Mouse (Mus musculus) left cerebral cortex, adult 11 months (tissue): ENCODE measurements around the gene Fhod1.

Experiments
- DNase-seq: peaks from one replicate; pipeline ENCODE4 v3.0.0; 2022; ENCODE audit warnings: low spot score

The Fhod1 gene

GRCm38 (mm10) chr8:105349096-105349771 lies 1.5 kb upstream of the Fhod1 start:
- no peak for DNase-seq

DNA sequence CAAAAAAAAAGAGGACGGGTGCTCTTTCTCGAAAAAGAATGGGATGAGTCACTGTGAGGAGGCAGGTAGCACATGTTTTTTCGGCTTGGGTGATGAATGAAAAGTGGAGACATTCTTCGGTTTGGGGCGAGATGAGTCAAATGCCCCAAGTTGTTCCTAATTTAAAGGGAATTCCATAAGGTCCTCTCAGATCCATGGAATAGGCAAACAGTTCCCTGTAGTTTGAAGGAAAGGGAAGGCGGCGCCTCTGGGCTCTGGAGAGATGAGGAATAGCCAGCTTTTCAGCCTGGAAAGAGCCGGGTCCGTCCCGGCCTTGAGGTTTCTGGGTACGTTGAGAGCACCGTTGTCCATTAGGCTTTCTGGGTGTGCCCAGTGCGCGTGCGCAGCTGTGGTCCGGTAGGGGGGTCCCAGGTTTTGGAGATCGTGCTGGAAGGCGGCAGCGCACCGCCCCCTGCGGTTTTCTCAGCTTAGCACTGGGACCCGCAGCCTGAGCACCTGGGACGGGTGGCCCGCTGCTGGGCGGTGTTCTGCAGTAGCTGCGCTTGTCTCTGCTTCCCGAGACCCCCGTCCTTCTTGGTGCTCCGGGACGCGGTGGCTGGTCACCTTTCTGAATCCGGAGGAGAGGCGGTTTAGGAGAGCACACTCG lies 820 bp upstream of the Fhod1 start, which contains the start of gene Slc9a5:
Gene Slc9a5 (plus strand): TSS at position 394 of the 646 bp plus-strand sequence.
- no peak for DNase-seq

- DNase-seq = no peak
Observed at GRCm38 (mm10) chr8:105346611-105347427, 934 bp downstream of the Fhod1 start.

DNA sequence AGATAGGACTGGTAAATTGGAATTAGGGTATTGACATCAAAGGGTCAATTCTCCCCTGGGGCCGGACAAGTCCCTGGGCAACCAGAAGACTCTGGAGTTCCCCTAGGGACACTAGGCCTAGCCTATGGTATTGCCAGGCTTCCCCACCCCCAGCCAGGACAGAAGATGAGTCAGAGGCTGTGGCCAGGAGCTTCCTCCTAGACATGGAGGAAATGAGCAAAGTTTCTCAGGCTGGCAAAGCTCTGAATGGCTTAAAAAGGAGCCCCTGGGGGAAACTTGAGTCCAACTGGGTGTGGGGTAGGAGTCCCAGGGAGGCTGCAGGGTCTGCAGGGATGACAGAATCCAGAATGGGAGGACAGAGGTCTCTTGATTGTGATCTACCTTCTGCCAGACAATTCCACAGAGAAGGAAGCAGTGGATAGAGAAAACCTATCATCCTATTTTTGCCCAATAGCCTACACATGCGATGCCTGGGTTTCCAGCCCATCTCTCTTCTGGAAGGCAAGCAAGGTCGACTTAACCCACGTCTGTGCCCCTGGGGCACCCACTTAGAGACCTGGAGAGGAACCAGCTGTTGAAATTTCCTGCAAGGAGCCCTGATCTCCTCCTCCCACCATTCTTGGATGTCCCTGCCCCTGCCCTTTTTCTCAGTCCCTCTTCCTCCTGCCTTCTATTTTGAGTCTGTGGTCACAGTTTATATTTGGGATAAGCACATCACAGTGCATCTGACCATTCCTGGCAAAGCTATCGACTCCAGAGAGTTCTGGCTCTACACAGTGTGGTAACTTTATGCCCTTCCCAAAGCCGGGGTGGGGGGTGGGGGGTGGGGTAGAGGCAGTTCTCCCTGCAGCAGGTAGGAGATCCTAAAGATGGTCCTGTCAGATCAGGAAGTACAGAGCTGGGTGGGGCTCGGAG lies 2.4 kb downstream of the Fhod1 start:
- DNase-seq = no peak

GRCm38 (mm10) chr8:105343791-105344574 lies 3.8 kb downstream of the Fhod1 start:
- DNase-seq = no peak

DNA sequence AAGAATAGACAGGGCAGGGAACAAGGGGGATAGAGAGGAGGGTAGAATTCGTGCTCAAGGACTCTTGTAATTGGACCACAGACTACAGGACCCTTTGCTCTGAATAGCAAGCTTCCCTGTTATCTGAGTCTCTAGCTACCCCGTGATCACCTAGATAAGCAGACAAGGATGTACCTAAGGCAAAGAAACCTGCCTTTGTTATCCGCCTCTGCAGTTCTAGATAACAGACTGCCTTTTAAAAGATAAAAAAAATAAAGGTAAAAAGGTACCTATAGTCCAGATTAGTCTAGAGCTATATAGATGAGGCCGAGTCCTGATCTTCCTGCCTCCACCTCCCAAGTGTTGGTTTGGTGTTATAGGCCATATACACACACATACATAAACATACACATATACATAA lies 5.0 kb downstream of the Fhod1 start:
- DNase-seq = no peak

DNA sequence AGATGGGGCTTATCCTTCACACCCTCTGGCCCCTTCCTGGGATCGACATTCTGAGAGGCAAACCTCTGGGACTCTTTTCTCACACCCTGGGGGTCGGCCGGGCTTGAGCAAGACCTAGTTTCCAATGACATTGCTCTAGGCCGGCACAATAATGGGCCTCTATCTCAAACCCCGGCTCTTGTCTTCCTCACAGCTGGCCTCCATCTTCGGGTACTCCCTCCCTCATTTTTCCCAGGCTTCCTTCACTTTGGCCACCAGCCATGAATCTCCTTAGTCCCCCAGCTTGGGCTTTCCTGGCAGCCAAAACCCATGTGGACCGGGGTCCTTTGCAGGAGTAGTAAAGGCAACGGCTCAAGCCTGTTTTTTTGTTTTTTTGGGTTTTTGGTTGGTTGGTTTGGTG lies 6.4 kb downstream of the Fhod1 start:
- no peak for DNase-seq

- no peak for DNase-seq
Observed at GRCm38 (mm10) chr8:105339886-105340635, 7.7 kb downstream of the Fhod1 start.

GRCm38 (mm10) chr8:105338992-105339391 lies 8.8 kb downstream of the Fhod1 start:
- DNase-seq = no peak

DNA sequence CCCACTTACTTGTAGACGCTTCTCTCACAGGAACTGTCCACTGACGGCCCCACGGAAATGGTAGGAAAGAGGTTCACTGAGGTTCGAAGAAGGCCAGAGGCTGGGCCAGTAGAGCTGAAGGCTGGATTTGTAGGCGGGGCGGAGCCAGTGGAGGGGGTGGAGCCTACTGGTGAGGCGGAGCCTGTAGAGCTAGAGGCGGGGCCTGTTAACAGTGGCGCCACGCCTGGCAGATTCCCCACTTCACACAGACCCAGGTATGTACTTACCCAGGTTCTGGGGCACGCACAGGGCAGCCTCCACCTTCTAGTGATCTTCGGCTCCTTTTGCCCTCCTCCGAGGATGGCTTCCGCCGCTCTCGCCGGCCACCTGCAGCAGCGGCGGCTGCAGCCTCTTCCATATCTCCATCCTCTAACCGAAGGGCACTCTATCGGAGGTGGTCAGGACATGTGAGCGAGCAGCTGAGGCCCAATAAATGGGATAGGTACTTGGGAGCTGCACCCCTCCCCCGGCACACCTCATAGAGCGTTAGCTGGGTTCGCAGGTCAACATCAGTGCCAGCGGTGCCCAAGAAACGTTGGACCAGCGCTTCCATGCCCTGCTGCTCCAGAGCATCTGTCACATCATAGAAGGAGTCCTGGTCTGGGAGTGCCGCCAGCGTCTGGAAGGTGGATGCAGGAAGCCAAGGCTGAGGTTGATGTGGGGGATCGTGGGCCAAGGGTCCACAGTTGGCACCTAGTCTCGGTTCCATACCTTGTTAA lies 11.2 kb downstream of the Fhod1 start:
- no peak for DNase-seq

DNA sequence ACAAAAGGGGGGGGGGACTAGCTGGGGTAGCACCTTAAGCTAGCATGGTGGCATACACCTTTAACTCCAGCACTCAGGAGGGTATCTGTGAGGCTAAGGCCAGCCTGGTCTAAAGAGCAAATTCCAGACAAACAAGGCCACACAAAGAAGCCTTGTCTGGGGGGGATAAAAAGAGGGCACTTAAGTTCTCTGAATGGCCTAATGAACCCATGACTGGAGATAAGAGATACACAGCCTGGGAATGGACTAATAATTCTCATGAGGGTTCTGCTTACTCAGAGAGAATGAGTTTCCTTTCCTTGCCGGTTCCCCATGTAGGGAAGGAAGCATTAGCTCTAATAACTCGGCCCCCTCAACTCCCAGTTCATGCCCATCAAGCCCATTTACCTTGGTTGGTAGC lies 15.2 kb downstream of the Fhod1 start:
- DNase-seq = no peak

DNA sequence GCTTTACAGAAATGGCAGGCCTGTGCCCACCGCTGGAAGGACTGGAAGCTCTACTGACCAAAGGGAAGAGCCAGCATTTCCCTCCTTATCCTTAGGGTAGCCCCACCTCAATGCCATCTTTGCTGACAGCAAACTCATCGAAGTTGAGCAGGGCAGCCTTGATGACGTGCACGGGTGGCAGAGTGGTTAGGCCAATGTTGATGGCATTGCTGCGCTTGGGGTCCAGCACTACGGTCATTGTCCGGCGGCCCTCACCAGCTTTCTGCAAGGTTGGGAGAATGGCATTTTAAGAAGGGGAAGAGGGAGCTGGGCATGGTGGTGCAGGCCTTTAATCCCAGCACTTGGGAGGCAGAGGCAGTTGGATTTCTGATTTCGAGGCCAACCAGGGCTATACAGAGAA lies 15.8 kb downstream of the Fhod1 start:
- DNase-seq = no peak

DNA sequence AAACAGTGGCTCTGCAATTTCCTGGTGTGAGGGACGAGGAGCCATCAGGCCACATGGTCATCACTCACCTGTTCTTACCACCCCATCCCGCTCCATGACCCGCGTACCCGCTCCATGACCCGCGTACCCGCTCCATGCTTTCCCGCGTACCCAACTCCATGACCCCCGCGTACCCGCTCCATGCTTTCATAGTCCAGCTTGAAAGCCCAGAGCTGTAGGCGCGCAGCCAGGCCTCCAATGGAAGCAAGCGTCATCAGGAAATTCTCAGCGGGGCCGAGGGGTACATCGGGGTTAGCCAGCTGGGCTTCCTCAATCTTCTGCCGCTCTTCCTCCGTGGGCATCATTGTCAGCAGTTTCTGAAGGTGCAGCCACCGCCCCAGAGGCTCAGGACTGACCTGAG lies 16.3 kb downstream of the Fhod1 start:
- no peak for DNase-seq

GRCm38 (mm10) chr8:105330325-105330724 lies 17.4 kb downstream of the Fhod1 start:
- no peak for DNase-seq

DNA sequence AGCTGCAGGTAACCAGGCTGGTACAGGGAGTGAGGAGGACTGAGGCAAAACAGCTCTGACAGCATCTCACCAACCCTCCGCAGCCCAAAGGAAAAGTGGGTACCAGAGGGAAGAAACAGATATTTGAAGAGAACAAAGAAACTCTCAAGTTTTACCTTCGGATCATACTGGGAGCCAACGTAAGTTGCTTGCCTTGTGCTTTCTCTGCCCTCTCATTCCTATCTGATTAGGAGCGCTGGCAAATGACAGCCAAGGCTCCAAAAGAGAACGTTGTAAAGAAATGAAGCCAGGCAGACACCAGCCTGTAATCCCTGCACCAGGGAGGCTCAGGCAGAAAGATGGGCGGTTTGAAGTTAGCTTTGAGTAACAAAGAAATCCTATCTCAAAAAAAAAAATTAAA lies 20.8 kb downstream of the Fhod1 start:
- DNase-seq = no peak

GRCm38 (mm10) chr8:105326141-105326672 lies 21.5 kb downstream of the Fhod1 start, which contains the start of the genes Lrrc29 and Tmem208:
TSS of gene Lrrc29 (minus strand) at chr8:105326278.
TSS of gene Tmem208 (plus strand) at chr8:105326354.
- DNase-seq = peak; percentile 95

DNA sequence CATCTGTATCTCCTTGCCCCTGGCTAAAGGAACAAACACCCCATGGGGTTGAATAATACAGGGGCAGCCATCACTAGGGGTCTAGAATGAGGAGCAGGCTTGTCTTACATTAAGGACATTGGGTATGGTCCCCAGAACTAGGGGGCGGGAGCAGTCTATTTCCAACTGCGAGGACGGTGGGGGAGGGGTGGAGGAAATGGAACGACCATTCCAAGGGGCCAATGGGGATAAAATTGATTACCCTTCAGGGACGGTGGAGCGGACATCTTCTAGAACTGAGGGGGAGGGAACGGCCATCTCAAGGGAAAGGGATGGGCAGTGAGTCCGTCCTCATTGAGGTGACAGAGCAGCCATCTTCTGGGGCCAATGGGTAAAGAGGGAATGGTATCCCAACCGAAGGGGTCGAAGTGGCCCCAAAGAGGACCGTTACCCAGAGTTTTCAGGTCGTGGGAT lies 22.1 kb downstream of the Fhod1 start:
- no peak for DNase-seq

GRCm38 (mm10) chr8:105323183-105323582 lies 24.6 kb downstream of the Fhod1 start:
- no peak for DNase-seq

DNA sequence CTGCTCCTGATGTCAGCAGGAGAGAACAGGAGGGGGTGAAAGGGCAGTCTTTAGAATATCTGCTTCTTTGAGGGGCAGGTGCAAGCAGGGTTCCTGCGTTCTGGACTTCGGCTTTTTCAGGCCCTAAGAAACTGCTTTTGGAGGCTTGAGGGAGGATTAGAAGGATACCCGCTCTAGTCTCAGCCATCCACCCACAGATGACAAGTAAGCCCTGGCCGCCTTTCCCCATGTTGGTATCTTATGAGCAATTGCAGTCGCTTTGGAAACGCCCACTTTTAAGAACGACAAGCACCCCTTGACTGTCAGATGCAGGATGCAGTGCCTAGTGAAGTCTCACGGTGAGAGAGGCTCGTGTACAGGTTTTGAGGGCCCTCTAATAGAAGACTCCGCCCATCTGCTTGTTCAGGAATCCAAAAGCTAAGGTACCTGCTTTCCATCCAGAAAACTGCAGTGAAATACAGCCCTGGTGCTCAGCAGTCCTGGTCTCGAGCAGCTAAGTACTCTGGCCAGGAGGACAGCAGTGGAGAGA lies 29.0 kb downstream of the Fhod1 start:
- DNase-seq = no peak
